Mouse (Mus musculus): ENCODE measurements around the gene L2hgdh. TPM values are rescaled to one million over a fixed set of nuclear protein-coding genes. Genes with fewer than 3 reads are reported as not detected.

Gene L2hgdh
- 10 to 100 TPM; 14.9 to 17.9 TPM for total RNA-seq (2021)
- long read RNA-seq, experiment 1, transcript L2hgdh-201 (10 exons, 3,340 nt), result major isoform, 17 of 18 reads
- long read RNA-seq, experiment 1, partial matches to known transcripts, result 0 of 18 reads
- long read RNA-seq, experiment 1, other reads (novel, unspliced or antisense), result 1 of 18 reads
- long read RNA-seq, experiment 2, transcript L2hgdh-201 (10 exons, 3,340 nt), result major isoform, 13 of 16 reads
- long read RNA-seq, experiment 2, partial matches to known transcripts, result 0 of 16 reads
- long read RNA-seq, experiment 2, other reads (novel, unspliced or antisense), result 3 of 16 reads

- TF ChIP-seq CTCF (conservative IDR thresholded peaks at IDR 0.05), result peak; percentile 10; the same call in 1 of the 2 replicates
Observed at GRCm38 (mm10) chr12:69724711-69725460, at the start of gene L2hgdh, which contains the start of gene Atp5s. Gene L2hgdh, minus strand, starts transcription at chr12:69724873. Gene Atp5s, plus strand, starts transcription at chr12:69724950.

GRCm38 (mm10) chr12:69768841-69769240 is 44.2 kb upstream of the L2hgdh start:
- no peak for DNase-seq (ENCODE audit: low spot score in 2 of 2)
- no peak for TF ChIP-seq CTCF (conservative IDR thresholded peaks at IDR 0.05)
- Histone ChIP-seq H3K4me3 (no peak overlapping the region), H3K27ac (no peak overlapping the region)

More at GRCm38 (mm10) chr12:69724711-69725460, at the start of gene L2hgdh, which contains the start of gene Atp5s:
- H3K27ac ChIP-seq, result peak within 1 kb of the TSS; percentile 96
- H3K4me3 ChIP-seq, result peak within 1 kb of the TSS; percentile 86
- DNase-seq (ENCODE audit: low spot score in 2 of 2), result peak; percentile 91 to 94

GRCm38 (mm10) chr12:69767476-69768258 is 43.0 kb upstream of the L2hgdh start:
- Histone ChIP-seq H3K4me3 (no peak overlapping the region), H3K27ac (no peak overlapping the region)
- no peak for DNase-seq (ENCODE audit: low spot score in 2 of 2)
- TF ChIP-seq CTCF (conservative IDR thresholded peaks at IDR 0.05), result no peak

DNA sequence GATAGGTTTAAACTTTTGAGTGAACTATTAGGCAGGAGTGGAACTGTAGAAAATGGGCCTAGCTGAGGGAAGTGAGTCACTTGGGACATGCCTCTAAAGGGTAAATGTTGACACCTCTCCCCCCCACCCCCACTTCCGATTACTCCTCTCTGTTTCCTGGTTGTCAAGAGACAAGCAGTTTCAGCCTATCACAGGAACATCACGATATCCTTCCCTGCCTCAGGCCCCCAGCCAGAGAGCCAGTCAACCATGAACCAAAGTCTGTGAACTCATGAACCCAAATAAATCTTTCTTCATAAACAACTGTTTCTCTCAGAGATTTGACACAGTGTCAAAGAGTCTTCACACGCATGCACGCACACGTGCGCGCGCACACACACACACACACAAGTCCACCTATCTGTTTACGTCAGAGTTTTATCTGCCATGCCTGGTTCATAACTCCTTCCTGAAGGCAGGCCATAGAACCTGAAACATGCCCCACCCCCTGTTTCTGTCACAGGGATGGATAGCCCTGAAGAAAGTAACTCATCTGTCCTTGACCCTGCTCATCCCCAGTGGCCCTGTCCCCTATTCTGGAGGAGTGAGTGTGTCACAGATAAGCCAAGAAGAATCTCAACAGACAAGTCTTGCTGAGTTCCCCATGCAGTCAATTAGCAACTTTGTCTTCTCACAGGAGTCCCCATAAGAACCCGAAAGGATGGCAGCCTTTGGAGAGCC is 41.7 kb upstream of the L2hgdh start:
- Histone ChIP-seq H3K27ac (no peak overlapping the region), H3K4me3 (no peak overlapping the region)
- no peak for DNase-seq (ENCODE audit: low spot score in 2 of 2)
- TF ChIP-seq CTCF (conservative IDR thresholded peaks at IDR 0.05), result no peak

GRCm38 (mm10) chr12:69765543-69765942 is 40.9 kb upstream of the L2hgdh start:
- TF ChIP-seq CTCF (conservative IDR thresholded peaks at IDR 0.05), result no peak
- no peak overlapping the region for H3K27ac ChIP-seq
- no peak overlapping the region for H3K4me3 ChIP-seq
- DNase-seq (ENCODE audit: low spot score in 2 of 2), result no peak

DNA sequence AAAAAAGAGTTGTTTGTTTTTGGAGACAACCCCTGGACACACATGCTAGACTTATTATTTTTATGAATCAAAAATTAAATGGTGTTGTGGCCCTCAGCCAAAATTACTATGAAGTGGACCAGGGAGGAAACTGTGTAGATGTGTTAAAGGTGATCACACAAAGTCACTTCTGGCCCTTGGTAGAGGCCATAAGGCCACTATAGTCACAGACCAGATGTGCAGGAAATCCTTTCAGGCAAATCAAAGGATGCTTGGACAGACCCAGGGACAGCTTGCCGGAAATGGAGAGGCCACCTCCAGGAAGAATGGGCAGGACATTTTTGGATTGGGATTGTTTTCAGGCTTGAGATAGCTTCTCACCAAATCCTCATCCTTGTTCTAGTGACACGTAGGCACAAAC is 36.9 kb upstream of the L2hgdh start:
- Histone ChIP-seq H3K4me3 (no peak overlapping the region), H3K27ac (no peak overlapping the region)
- DNase-seq (ENCODE audit: low spot score in 2 of 2), result no peak
- TF ChIP-seq CTCF (conservative IDR thresholded peaks at IDR 0.05), result no peak

DNA sequence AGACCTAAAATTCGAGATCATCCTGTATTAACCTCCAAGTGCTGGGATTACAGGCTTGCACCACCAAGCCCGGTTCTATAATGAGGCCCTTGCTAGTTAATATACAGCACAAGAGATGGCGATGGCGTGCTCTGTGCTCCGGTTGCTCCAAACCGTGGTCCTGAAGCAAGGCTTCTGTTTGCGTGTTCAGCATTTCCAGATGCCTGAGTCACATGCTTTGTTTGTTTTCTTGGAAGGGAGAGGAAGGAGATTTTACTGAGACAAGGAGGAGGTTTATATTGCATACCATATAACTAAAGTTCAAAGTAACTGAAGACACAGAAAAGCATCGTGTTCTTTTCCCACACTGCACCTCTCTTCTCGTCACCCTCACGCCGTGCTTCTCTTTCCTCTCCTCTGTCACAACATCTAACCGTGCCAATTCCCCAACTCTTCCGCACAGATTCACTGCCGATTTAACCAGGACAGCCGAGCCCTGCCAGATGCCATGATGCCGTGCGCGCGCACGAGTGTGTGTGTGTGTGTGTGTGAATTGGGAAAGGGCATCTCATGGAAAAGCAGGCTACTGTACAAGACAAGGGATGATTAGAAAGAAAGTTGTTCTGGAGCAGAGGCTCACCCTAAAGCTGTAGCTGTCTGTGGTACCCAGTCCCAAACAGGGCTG is 36.2 kb upstream of the L2hgdh start:
- DNase-seq (ENCODE audit: low spot score in 2 of 2), result no peak
- no peak overlapping the region for H3K4me3 ChIP-seq
- H3K27ac ChIP-seq, result no peak overlapping the region
- no peak for TF ChIP-seq CTCF (conservative IDR thresholded peaks at IDR 0.05)

- TF ChIP-seq CTCF (conservative IDR thresholded peaks at IDR 0.05), result no peak
- Histone ChIP-seq H3K4me3 (no peak overlapping the region), H3K27ac (no peak overlapping the region)
- no peak for DNase-seq (ENCODE audit: low spot score in 2 of 2)
Observed at GRCm38 (mm10) chr12:69760014-69760413, 35.3 kb upstream of the L2hgdh start.

DNA sequence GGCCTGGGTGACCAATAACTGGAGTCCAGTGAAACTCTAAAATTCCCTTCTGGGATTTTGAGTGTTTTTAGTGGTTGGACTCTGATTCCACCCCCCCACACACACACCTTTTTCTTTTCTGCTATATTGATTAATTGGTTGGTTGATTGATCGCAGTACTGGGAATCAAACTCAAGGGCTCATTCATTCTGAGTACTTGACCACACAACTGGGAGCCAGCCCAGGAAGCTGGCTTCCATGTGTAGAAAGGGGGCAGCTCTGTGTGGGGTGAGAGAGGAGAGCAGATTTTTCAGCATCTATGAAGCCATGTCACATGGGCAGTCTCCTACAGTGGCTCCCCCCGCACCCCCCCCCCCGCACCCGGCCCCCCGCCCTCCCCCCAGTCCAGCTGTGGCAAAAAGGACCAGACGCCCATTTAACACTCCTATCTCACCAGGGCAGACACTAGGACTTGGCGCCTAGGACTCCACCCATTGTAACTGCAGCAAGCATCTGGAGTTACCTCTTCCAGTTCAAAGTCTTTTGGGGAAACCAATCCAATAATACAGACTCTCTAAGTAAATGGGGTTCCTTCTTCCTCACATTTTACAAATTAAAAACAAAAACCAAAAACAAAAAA is 34.7 kb upstream of the L2hgdh start:
- no peak overlapping the region for H3K27ac ChIP-seq
- H3K4me3 ChIP-seq, result no peak overlapping the region
- no peak for TF ChIP-seq CTCF (conservative IDR thresholded peaks at IDR 0.05)
- DNase-seq (ENCODE audit: low spot score in 2 of 2), result no peak

DNA sequence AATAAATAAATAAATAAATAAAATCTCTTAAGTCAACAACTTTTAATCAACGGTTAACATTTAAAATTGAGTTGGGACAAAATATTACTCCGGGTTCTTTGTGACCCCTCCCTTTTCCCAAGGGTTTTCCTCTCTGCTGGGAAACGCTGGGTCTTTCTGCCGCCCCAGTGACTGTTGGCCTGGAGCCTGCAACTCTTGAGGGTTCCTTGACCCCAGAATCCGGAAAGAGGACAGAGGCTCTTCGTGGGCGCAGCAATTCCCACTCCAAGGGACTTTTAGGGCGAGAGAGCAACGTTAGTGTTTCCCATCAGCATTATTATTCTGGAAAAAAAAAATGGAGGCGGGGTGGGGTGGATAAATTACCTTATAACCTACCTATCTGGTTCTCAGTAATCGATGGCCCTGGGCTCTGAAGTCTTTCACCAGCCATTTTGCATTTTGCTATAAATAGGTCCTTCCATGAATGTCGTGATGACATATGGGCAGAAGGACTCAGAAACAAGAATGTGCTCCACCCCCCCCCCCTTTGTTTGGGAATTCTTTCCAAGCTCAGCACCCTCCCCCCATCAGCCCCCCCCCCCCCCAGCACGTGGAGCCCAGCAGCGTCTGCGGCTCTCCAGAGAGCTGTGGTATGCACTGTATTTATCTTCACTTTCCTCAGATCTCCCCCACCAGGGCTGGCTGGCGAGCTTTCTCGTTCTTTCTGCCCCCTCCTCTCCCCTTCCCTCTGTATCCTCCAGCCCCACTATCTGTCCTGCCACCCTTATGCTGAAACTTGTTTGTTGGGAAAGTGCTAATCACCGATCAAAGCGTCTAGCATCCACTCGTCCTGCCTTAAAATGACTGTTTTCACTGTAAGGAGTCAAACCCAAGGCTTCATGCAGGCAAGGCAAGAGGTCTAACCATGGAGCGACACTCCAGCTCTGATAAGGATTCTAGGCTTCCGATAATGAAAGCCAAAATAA is 33.8 kb upstream of the L2hgdh start:
- DNase-seq (ENCODE audit: low spot score in 2 of 2), result no peak
- H3K4me3 ChIP-seq, result peak overlapping the region; percentile 36
- H3K27ac ChIP-seq, result no peak overlapping the region
- no peak for TF ChIP-seq CTCF (conservative IDR thresholded peaks at IDR 0.05)

Measured in layer of hippocampus, adult 2 months (tissue).